Mouse (Mus musculus): ENCODE measurements around the gene Rpl6. TPM values are rescaled to one million over a fixed set of nuclear protein-coding genes. Genes with fewer than 3 reads are reported as not detected.
"Not testable (repeated sequence)": the region's sequence is repeated elsewhere in the genome, so short reads cannot be mapped to it uniquely, and the experiment has no call there.

The Rpl6 gene
- polyA plus RNA-seq, 1 experiment from 2014 or later: 598 TPM

DNA sequence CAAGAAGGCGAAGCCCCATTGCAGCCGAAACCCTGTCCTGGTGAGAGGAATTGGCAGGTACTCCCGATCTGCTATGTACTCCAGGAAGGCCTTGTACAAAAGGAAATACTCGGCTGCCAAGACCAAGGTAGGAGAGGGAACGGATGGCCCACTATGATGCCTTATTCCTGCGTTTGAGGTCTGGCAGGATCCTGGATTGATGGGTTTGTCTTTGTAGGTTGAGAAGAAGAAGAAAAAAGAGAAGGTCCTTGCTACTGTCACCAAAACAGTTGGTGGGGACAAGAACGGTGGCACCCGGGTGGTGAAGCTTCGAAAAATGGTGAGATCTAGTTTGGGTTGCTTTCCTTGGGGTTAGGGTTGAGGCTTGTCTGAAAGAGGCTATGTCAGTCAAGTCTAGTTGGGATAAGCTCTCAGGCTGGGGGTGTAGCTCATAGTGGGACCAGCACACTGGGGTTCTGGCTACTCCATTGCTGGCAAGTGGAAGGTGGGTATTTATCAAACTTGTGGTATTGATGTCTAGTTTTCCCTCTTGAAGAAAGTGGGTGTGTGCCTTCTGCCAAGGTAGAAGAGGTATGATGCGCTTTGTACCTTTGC, 1.4 kb downstream of the Rpl6 start:
- Histone ChIP-seq H3K36me3 (ENCODE audit: control insufficient read depth, insufficient read depth, low read length) (peaks cover 29% of the 10 kb centered on the region), H3K4me2 (ENCODE audit: low read depth) (peak overlapping the region; percentile 75), H3K9ac (ENCODE audit: low read length) (peak overlapping the region; percentile 98; the same call in 1 of the 2 replicates), H3K4me3 (ENCODE audit: low read depth, low read length) (peak overlapping the region; percentile 98; the same call in 1 of the 2 replicates)
- H3K27me3 ChIP-seq (ENCODE audit: control insufficient read depth, insufficient read depth, low read length); H3K9me3 ChIP-seq (ENCODE audit: control insufficient read depth, low read length); H3K4me1 ChIP-seq (ENCODE audit: control insufficient read depth, insufficient read depth, low read length); DNase-seq (ENCODE audit: low spot score); ATAC-seq (ENCODE audit: insufficient read depth, low FRiP score, low TSS enrichment); H3K27ac ChIP-seq (ENCODE audit: low read depth, low read length): not testable (repeated sequence)
- 79% methylated on average over 8 of the region's 10 CpGs for WGBS

DNA sequence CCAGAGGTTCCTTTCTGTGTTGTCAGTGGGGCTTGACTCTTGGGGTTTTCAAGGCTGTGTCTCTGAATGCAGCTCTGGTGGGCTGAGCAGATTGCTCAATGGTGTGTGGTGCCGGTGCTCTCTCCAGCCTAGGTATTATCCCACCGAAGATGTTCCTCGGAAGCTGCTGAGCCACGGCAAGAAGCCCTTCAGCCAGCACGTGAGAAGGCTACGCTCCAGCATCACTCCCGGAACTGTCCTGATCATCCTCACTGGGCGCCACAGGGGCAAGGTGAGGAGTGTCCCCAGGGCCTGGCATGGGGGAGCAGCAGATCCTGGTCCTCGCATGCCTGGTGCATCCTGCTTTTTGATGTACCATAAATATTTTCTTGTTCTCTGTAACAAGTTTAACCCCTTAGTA, 2.3 kb downstream of the Rpl6 start:
- Histone ChIP-seq H3K27me3 (ENCODE audit: control insufficient read depth, insufficient read depth, low read length) (no peaks in the 10 kb centered on the region), H3K27ac (ENCODE audit: low read depth, low read length) (no peak overlapping the region), H3K36me3 (ENCODE audit: control insufficient read depth, insufficient read depth, low read length) (peaks cover 29% of the 10 kb centered on the region), H3K9ac (ENCODE audit: low read length) (no peak overlapping the region), H3K4me1 (ENCODE audit: control insufficient read depth, insufficient read depth, low read length) (peaks cover 8% of the 10 kb centered on the region), H3K4me2 (ENCODE audit: low read depth) (no peak overlapping the region), H3K9me3 (ENCODE audit: control insufficient read depth, low read length) (no peaks in the 10 kb centered on the region), H3K4me3 (ENCODE audit: low read depth, low read length) (0 out of 2 replicates have a peak overlapping the region, but pooled peaks have one; percentile 3)
- no peak for DNase-seq (ENCODE audit: low spot score)
- WGBS: 89% methylated on average over 9 of the region's 9 CpGs
- no peak for ATAC-seq (ENCODE audit: insufficient read depth, low FRiP score, low TSS enrichment)

DNA sequence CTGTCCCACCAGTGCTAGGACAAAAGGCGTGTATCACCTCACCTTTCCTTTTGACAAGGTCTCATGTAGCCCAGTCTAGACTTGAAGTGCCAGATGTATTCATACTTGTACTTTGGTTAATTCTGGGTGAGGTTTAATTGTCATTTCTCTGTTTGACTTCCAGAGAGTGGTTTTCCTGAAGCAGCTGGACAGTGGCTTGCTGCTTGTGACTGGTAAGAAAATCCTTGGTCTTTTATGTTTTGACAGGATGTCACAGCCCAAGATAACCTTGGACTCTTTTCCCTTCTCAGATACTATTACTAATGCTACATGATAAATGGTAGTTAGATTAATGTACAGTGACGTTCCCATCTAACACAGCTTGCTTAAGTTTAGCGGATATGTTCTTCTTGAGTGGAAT, 2.7 kb downstream of the Rpl6 start:
- Histone ChIP-seq H3K4me1 (ENCODE audit: control insufficient read depth, insufficient read depth, low read length) (peaks cover 8% of the 10 kb centered on the region), H3K9me3 (ENCODE audit: control insufficient read depth, low read length) (no peaks in the 10 kb centered on the region), H3K4me2 (ENCODE audit: low read depth) (no peak overlapping the region), H3K36me3 (ENCODE audit: control insufficient read depth, insufficient read depth, low read length) (peaks cover 32% of the 10 kb centered on the region), H3K27me3 (ENCODE audit: control insufficient read depth, insufficient read depth, low read length) (no peaks in the 10 kb centered on the region), H3K9ac (ENCODE audit: low read length) (no peak overlapping the region), H3K27ac (ENCODE audit: low read depth, low read length) (no peak overlapping the region), H3K4me3 (ENCODE audit: low read depth, low read length) (no peak overlapping the region)
- ATAC-seq (ENCODE audit: insufficient read depth, low FRiP score, low TSS enrichment): no peak
- WGBS: 93% methylated on average over 3 of the region's 3 CpGs
- no peak for DNase-seq (ENCODE audit: low spot score)

DNA sequence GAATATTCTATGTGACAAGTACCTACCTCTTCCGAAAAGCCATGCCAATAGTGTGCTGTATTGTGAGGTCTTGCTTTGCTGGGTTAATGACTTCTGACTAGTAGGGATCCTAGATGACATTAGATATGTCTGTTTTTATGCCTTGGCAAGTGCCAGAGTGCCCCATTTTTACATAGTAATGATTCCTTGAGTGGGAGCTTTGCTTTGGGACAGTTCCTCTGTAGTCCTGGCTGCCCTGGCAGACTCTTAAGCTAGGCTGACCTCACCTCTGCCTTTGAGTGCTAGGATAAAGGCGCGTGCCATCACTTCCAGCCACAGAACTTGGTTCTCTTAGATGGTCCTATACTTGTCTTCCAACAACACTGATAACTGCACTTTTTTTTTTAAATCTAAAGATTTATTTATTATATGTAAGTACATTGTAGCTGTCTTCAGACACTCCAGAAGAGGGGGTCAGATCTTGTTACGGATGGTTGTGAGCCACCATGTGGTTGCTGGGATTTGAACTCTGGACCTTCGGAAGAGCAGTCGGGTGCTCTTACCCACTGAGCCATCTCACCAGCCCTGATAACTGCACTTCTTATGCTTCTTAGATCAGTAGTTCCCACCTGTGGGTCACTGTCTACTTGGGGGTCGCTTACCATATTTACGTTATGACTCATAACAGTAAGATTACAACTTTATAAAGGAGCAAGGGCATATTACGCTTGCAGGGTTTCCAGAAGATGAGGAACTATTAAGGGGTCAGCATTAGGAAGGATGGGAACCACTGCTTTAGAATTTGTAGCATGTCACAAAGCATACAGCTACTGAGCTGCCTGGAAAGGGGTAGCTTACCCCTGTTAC, 5.7 kb downstream of the Rpl6 start:
- no peak overlapping the region for H3K4me3 ChIP-seq (ENCODE audit: low read depth, low read length)

DNA sequence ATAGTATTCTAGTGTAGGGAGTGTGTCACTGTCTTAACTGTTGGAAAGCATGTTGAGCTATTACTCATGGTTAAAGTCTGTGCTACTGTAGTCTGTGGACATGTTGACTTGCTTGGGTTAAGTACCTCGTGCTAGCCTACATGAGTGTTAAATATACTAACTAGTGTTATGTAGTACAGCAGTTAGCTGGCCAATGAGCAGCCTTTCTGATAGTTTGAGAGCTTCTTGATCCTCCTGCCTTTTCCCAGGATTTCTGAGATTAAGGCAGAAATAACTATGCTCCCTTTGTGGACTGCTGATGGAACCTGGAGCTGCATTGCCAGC, 6.3 kb downstream of the Rpl6 start:
- peaks cover 35% of the 10 kb centered on the region for H3K36me3 ChIP-seq (ENCODE audit: control insufficient read depth, insufficient read depth, low read length)
- H3K27me3 ChIP-seq (ENCODE audit: control insufficient read depth, insufficient read depth, low read length): no peaks in the 10 kb centered on the region
- no peak overlapping the region for H3K9ac ChIP-seq (ENCODE audit: low read length)
- no peak overlapping the region for H3K27ac ChIP-seq (ENCODE audit: low read depth, low read length)
- DNase-seq (ENCODE audit: low spot score) (no peak), ATAC-seq (ENCODE audit: insufficient read depth, low FRiP score, low TSS enrichment) (no peak)
- peaks cover 7% of the 10 kb centered on the region for H3K4me1 ChIP-seq (ENCODE audit: control insufficient read depth, insufficient read depth, low read length)
- H3K4me3 ChIP-seq (ENCODE audit: low read depth, low read length): no peak overlapping the region
- H3K4me2 ChIP-seq (ENCODE audit: low read depth): no peak overlapping the region
- WGBS: 91% methylated on average over 1 of the region's 1 CpGs
- H3K9me3 ChIP-seq (ENCODE audit: control insufficient read depth, low read length): no peaks in the 10 kb centered on the region

More for the DNA sequence above, 5.7 kb downstream of the Rpl6 start:
- ATAC-seq (ENCODE audit: insufficient read depth, low FRiP score, low TSS enrichment) (no peak), DNase-seq (ENCODE audit: low spot score) (no peak)
- WGBS: 91% methylated on average over 9 of the region's 9 CpGs
- H3K36me3 ChIP-seq (ENCODE audit: control insufficient read depth, insufficient read depth, low read length): peaks cover 35% of the 10 kb centered on the region
- H3K4me2 ChIP-seq (ENCODE audit: low read depth): no peak overlapping the region
- H3K4me1 ChIP-seq (ENCODE audit: control insufficient read depth, insufficient read depth, low read length): peaks cover 8% of the 10 kb centered on the region
- H3K9ac ChIP-seq (ENCODE audit: low read length): no peak overlapping the region
- H3K27ac ChIP-seq (ENCODE audit: low read depth, low read length): no peak overlapping the region
- H3K9me3 ChIP-seq (ENCODE audit: control insufficient read depth, low read length): no peaks in the 10 kb centered on the region
- no peaks in the 10 kb centered on the region for H3K27me3 ChIP-seq (ENCODE audit: control insufficient read depth, insufficient read depth, low read length)

DNA sequence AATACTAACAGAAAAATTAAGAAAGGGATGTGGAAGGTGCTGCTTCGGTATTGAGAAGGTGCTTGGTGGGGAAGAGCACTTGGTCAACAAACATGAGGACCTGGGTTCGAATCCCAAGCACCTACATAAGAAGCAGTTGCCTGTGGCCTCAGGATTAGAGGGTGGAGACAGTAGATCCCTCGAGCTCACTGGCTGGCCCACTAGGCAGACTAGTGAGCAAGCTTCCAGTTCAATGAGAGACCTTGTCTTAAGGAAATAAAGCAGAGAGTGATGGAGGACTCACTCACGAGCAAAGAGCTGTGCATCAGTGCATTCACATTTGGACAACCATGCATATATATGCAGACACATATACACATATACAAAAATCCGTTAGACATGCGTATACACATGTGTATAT, 7.8 kb downstream of the Rpl6 start:
- no peak for ATAC-seq (ENCODE audit: insufficient read depth, low FRiP score, low TSS enrichment)
- no peaks in the 10 kb centered on the region for H3K27me3 ChIP-seq (ENCODE audit: control insufficient read depth, insufficient read depth, low read length)
- H3K4me2 ChIP-seq (ENCODE audit: low read depth): no peak overlapping the region
- no peak overlapping the region for H3K9ac ChIP-seq (ENCODE audit: low read length)
- H3K4me1 ChIP-seq (ENCODE audit: control insufficient read depth, insufficient read depth, low read length): no peaks in the 10 kb centered on the region; the same call in 1 of the 2 replicates
- H3K4me3 ChIP-seq (ENCODE audit: low read depth, low read length): no peak overlapping the region
- H3K27ac ChIP-seq (ENCODE audit: low read depth, low read length): no peak overlapping the region
- 90% methylated on average over 6 of the region's 6 CpGs for WGBS
- DNase-seq (ENCODE audit: low spot score): no peak
- H3K9me3 ChIP-seq (ENCODE audit: control insufficient read depth, low read length): no peaks in the 10 kb centered on the region
- H3K36me3 ChIP-seq (ENCODE audit: control insufficient read depth, insufficient read depth, low read length): peaks cover 24% of the 10 kb centered on the region

DNA sequence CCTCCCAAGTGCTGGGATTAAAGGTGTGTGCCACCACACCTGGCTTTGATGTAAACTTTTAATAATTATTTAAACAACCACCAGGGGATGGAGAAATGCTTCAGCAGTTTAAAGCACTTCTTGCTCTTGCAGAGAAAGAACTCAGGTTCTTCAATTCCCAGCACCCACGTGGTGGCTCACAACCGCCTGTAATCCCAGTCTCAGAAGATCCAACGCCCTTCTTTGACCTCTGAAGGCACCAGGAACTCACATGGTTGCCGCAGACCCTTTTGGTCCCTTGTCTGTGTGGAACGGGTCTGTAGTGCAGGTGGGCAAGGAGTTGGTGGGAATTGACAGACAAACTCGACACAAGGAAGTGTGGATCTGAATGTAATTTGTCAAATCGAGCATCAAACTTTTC, 10.4 kb downstream of the Rpl6 start:
- no peaks in the 10 kb centered on the region for H3K9me3 ChIP-seq (ENCODE audit: control insufficient read depth, low read length)
- WGBS: 61% methylated on average over 7 of the region's 7 CpGs
- no peak overlapping the region for H3K27ac ChIP-seq (ENCODE audit: low read depth, low read length)
- no peak overlapping the region for H3K4me2 ChIP-seq (ENCODE audit: low read depth)
- DNase-seq (ENCODE audit: low spot score): no peak
- H3K4me1 ChIP-seq (ENCODE audit: control insufficient read depth, insufficient read depth, low read length): no peaks in the 10 kb centered on the region
- no peak for ATAC-seq (ENCODE audit: insufficient read depth, low FRiP score, low TSS enrichment)
- peaks cover 9% of the 10 kb centered on the region for H3K36me3 ChIP-seq (ENCODE audit: control insufficient read depth, insufficient read depth, low read length)
- no peak overlapping the region for H3K9ac ChIP-seq (ENCODE audit: low read length)
- no peak overlapping the region for H3K4me3 ChIP-seq (ENCODE audit: low read depth, low read length)
- no peaks in the 10 kb centered on the region for H3K27me3 ChIP-seq (ENCODE audit: control insufficient read depth, insufficient read depth, low read length)

DNA sequence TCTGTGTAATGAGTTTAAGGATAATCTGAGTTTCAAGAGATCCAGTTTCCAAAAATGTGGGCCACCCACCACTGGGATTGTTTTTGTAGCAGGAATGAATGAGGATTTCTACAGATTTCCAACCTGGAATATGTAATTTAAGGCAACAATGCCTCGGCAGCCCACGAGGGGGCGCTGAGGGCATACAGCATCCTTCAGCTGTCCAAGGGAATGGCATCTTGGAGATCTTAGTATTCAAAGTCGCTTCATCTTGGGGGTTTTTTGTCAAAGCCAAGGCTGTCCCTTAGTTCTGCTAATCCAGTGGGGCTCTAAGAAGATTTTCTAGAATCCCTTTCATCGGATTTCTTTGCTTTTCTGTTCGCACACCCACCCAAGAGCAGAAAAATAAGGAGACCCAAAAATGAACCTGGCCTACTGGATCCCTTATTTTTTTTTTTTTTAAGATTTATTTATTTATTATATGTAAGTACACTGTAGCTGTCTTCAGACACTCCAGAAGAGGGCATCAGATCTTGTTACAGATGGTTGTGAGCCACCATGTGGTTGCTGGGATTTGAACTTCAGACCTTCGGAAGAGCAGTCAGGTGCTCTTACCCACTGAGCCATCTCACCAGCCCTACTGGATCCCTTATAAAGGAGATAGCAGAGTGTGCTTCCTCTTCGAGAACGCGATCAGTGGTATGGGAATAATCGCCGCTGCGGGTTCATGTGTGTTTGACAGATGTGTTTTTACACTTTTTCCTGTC, 11.3 kb downstream of the Rpl6 start:
- H3K36me3 ChIP-seq (ENCODE audit: control insufficient read depth, insufficient read depth, low read length): peaks cover 7% of the 10 kb centered on the region
- peak; percentile 83 for DNase-seq (ENCODE audit: low spot score)
- no peak for ATAC-seq (ENCODE audit: insufficient read depth, low FRiP score, low TSS enrichment)
- H3K9me3 ChIP-seq (ENCODE audit: control insufficient read depth, low read length): no peaks in the 10 kb centered on the region
- no peak overlapping the region for H3K9ac ChIP-seq (ENCODE audit: low read length)
- H3K4me2 ChIP-seq (ENCODE audit: low read depth): no peak overlapping the region
- H3K27me3 ChIP-seq (ENCODE audit: control insufficient read depth, insufficient read depth, low read length): no peaks in the 10 kb centered on the region
- no peaks in the 10 kb centered on the region for H3K4me1 ChIP-seq (ENCODE audit: control insufficient read depth, insufficient read depth, low read length)
- no peak overlapping the region for H3K27ac ChIP-seq (ENCODE audit: low read depth, low read length)
- no peak overlapping the region for H3K4me3 ChIP-seq (ENCODE audit: low read depth, low read length)
- 55% methylated on average over 13 of the region's 13 CpGs for WGBS
